Mouse (Mus musculus) midbrain, embryonic 14.5 days (tissue): ENCODE data around the gene Hist1h4b. TPM values are rescaled to one million over a fixed set of nuclear protein-coding genes. Genes with fewer than 3 reads are reported as not detected.
"Not testable (repeated sequence)": the region's sequence is repeated elsewhere in the genome, so short reads cannot be mapped to it uniquely, and the experiment has no call there.

Experiments used
- ATAC-seq: fragments of 200-750 bp; cut with Nextera tagmentation; 2 replicates; pipeline ENCODE4 v1.8.0; 2017; ENCODE audit warnings: moderate number of reproducible peaks, moderate library complexity; ENCODE audit not compliant: low FRiP score, low TSS enrichment
- DNase-seq: peaks from one replicate; pipeline ENCODE4 v3.0.0-alpha.2; 2015
- H3K27ac ChIP-seq: fragments of 300-500 bp; sonication (generic); replicated peaks from 2 replicates; pipeline ENCODE4 v1.5.1; 2014; ENCODE audit warnings: mild to moderate bottlenecking, low read depth, low read length, moderate library complexity
- H3K27me3 ChIP-seq: fragments of 300-500 bp; sonication (generic); 2 replicates; pipeline ENCODE4 v1.6.1; 2014; ENCODE audit warnings: low read length, control low read depth, mixed read lengths; ENCODE audit not compliant: control insufficient read depth, insufficient read depth
- H3K36me3 ChIP-seq: fragments of 300-500 bp; sonication (generic); 2 replicates; pipeline ENCODE4 v1.6.1; 2014; ENCODE audit warnings: low read length, control low read depth; ENCODE audit not compliant: control insufficient read depth, insufficient read depth
- H3K4me1 ChIP-seq: fragments of 300-500 bp; sonication (generic); 2 replicates; pipeline ENCODE4 v1.6.1; 2014; ENCODE audit warnings: mild to moderate bottlenecking, antibody characterized with exemption, low read length, control low read depth; ENCODE audit not compliant: control insufficient read depth, insufficient read depth
- H3K4me2 ChIP-seq: fragments of 300-500 bp; sonication (generic); 2 replicates; pipeline ENCODE4 v1.6.1; 2014; ENCODE audit warnings: mild to moderate bottlenecking, low read length, moderate library complexity
- H3K4me3 ChIP-seq: fragments of 300-500 bp; sonication (generic); replicated peaks from 2 replicates; pipeline ENCODE4 v1.5.1; 2014; ENCODE audit warnings: low read depth, low read length
- H3K9ac ChIP-seq: fragments of 300-500 bp; sonication (generic); replicated peaks from 2 replicates; pipeline ENCODE4 v1.6.1; 2014; ENCODE audit warnings: mild to moderate bottlenecking, low read length, moderate library complexity
- H3K9me3 ChIP-seq: fragments of 300-500 bp; sonication (generic); 2 replicates; pipeline ENCODE4 v1.6.1; 2016; ENCODE audit warnings: low read length, control low read depth, mixed read lengths; ENCODE audit not compliant: control insufficient read depth
- WGBS: fragments of 180-500 bp; shearing (Covaris S2); extraction: QIAGEN DNeasy Blood & Tissue Kit; methylation state at CpG from one replicate; pipeline ENCODE4 v1.1.7; 2014; 5-methylcytosine and 5-hydroxymethylcytosine counted together
- polyA plus RNA-seq: library from polyadenylated mRNA; unstranded; fragments of >200 nt; fragmentation: Nextera tagmentation; extraction: Ambion mirVana; gene quantifications from 2 replicates; pipeline ENCODE4 v1.2.1, GENCODE M21; 2014

Gene Hist1h4b
- polyA plus RNA-seq, 1 experiment from 2014 or later, result 2.8 TPM

- peak overlapping the region; percentile 69 for H3K4me2 ChIP-seq
- H3K27ac ChIP-seq, result no peak overlapping the region
- no peaks in the 10 kb centered on the region for H3K9me3 ChIP-seq
- no peaks in the 10 kb centered on the region for H3K36me3 ChIP-seq
- no peak overlapping the region for H3K9ac ChIP-seq
- DNase-seq, result no peak
- under 1% methylated on average over 18 of the region's 36 CpGs for WGBS
- ATAC-seq, result no peak
- H3K4me3 ChIP-seq, result peak overlapping the region; percentile 20; the same call in 1 of the 2 replicates
- no peaks in the 10 kb centered on the region for H3K27me3 ChIP-seq
- peaks cover 17% of the 10 kb centered on the region for H3K4me1 ChIP-seq
Measured at GRCm38 (mm10) chr13:23744421-23745380, 12.1 kb upstream of the Hist1h4b start.

GRCm38 (mm10) chr13:23745381-23746161, 11.2 kb upstream of the Hist1h4b start, which contains the start of gene Hist1h3c:
Gene Hist1h3c, minus strand, starts transcription at chr13:23745602.
- no peaks in the 10 kb centered on the region for H3K36me3 ChIP-seq
- H3K27me3 ChIP-seq, result no peaks in the 10 kb centered on the region
- peak within 1 kb of the TSS; percentile 39; the same call in 1 of the 2 replicates for H3K9ac ChIP-seq
- H3K9me3 ChIP-seq, result no peaks in the 10 kb centered on the region
- H3K4me1 ChIP-seq, result peaks cover 11% of the 10 kb centered on the region
- H3K27ac ChIP-seq, result peak within 1 kb of the TSS; percentile 88
- ATAC-seq (peak; percentile 79), DNase-seq (peak; percentile 95)
- under 1% methylated on average over 25 of the region's 28 CpGs for WGBS
- peak within 1 kb of the TSS; percentile 31 for H3K4me3 ChIP-seq
- peak within 1 kb of the TSS; percentile 69 for H3K4me2 ChIP-seq

GRCm38 (mm10) chr13:23746201-23747080, 10.4 kb upstream of the Hist1h4b start, which contains the start of gene Hist1h2bb:
Gene Hist1h2bb, plus strand, starts transcription at chr13:23746734.
- not testable (repeated sequence) for H3K9me3 ChIP-seq, H3K36me3 ChIP-seq, H3K27me3 ChIP-seq
- H3K4me3 ChIP-seq, result peak within 1 kb of the TSS; percentile 31
- WGBS, result under 1% methylated on average over 38 of the region's 58 CpGs
- ATAC-seq, result peak; percentile 92
- peak within 1 kb of the TSS; percentile 39 for H3K9ac ChIP-seq
- peak; percentile 89 for DNase-seq
- H3K4me1 ChIP-seq, result peaks cover 11% of the 10 kb centered on the region
- peak within 1 kb of the TSS; percentile 88 for H3K27ac ChIP-seq
- peak within 1 kb of the TSS; percentile 69 for H3K4me2 ChIP-seq

- DNase-seq (no peak), ATAC-seq (no peak)
- peak overlapping the region; percentile 31 for H3K4me3 ChIP-seq
- H3K36me3 ChIP-seq, result no peaks in the 10 kb centered on the region
- H3K27me3 ChIP-seq, result no peaks in the 10 kb centered on the region
- peak overlapping the region; percentile 69 for H3K4me2 ChIP-seq
- peaks cover 15% of the 10 kb centered on the region for H3K4me1 ChIP-seq
- no peaks in the 10 kb centered on the region for H3K9me3 ChIP-seq
- H3K9ac ChIP-seq, result peak overlapping the region; percentile 36
- WGBS, result 2% methylated on average over 9 of the region's 13 CpGs
- peak overlapping the region; percentile 88 for H3K27ac ChIP-seq
Measured at GRCm38 (mm10) chr13:23747081-23747891, 9.5 kb upstream of the Hist1h4b start.

- Histone ChIP-seq H3K4me1 (peaks cover 15% of the 10 kb centered on the region), H3K9me3 (no peaks in the 10 kb centered on the region), H3K27me3 (no peaks in the 10 kb centered on the region), H3K4me3 (no peak overlapping the region), H3K9ac (no peak overlapping the region), H3K36me3 (no peaks in the 10 kb centered on the region), H3K4me2 (peak overlapping the region; percentile 69; the same call in 1 of the 2 replicates), H3K27ac (no peak overlapping the region)
- ATAC-seq (no peak), DNase-seq (no peak)
- WGBS, result 6% methylated on average over 4 of the region's 4 CpGs
Measured at GRCm38 (mm10) chr13:23747892-23748288, 8.9 kb upstream of the Hist1h4b start.

GRCm38 (mm10) chr13:23749563-23750121, 7.2 kb upstream of the Hist1h4b start:
- Histone ChIP-seq H3K9me3 (no peaks in the 10 kb centered on the region), H3K27ac (no peak overlapping the region; the same call in 1 of the 2 replicates), H3K27me3 (no peaks in the 10 kb centered on the region), H3K4me2 (0 out of 2 replicates have a peak overlapping the region, but pooled peaks have one; percentile 19), H3K36me3 (no peaks in the 10 kb centered on the region), H3K9ac (no peak overlapping the region), H3K4me3 (no peak overlapping the region), H3K4me1 (peaks cover 15% of the 10 kb centered on the region)
- no peak for DNase-seq
- 92% methylated on average over 5 of the region's 5 CpGs for WGBS
- no peak for ATAC-seq

- Histone ChIP-seq H3K4me1 (peaks cover 12% of the 10 kb centered on the region), H3K27ac (peak within 1 kb of the TSS; percentile 90), H3K4me3 (peak within 1 kb of the TSS; percentile 40), H3K9ac (peak within 1 kb of the TSS; percentile 26; the same call in 1 of the 2 replicates), H3K4me2 (peak within 1 kb of the TSS; percentile 67)
- H3K9me3 ChIP-seq, H3K36me3 ChIP-seq, H3K27me3 ChIP-seq: not testable (repeated sequence)
- WGBS, result 1% methylated on average over 29 of the region's 47 CpGs
- peak; percentile 84 for DNase-seq
- ATAC-seq, result peak; percentile 68; the same call in 1 of the 2 replicates
Measured at GRCm38 (mm10) chr13:23750839-23751477, 5.9 kb upstream of the Hist1h4b start, which contains the start of gene Hist1h2ab. Gene Hist1h2ab, plus strand, starts transcription at chr13:23751126.
